Mouse (Mus musculus): Measurements from ENCODE around the gene Gm5152. TPM values are rescaled to one million over a fixed set of nuclear protein-coding genes. Genes with fewer than 3 reads are reported as not detected.
"Not testable (repeated sequence)": the region's sequence is repeated elsewhere in the genome, so short reads cannot be mapped to it uniquely, and the experiment has no call there.

Gene Gm5152
- polyA plus RNA-seq (2016; fragmentation: Nextera tagmentation; extraction: Ambion mirVana), result not detected in 2 replicates

GRCm38 (mm10) chr5:10246426-10246825, at the start of gene Gm5152:
Gene Gm5152 (minus strand): TSS chr5:10246526.
- H3K36me3 ChIP-seq; H3K27me3 ChIP-seq (ENCODE audit: low read depth, poor library complexity, severe bottlenecking); H3K27ac ChIP-seq; H3K4me1 ChIP-seq; DNase-seq (ENCODE audit: low spot score); H3K4me3 ChIP-seq; H3K9me3 ChIP-seq (replicated peaks): not testable (repeated sequence)
- no CpG with 5 or more reads among the region's 1 CpGs for WGBS

- not testable (repeated sequence) for H3K36me3 ChIP-seq; H3K27me3 ChIP-seq (ENCODE audit: low read depth, poor library complexity, severe bottlenecking); H3K4me3 ChIP-seq; H3K9me3 ChIP-seq (replicated peaks); H3K4me1 ChIP-seq; H3K27ac ChIP-seq; DNase-seq (ENCODE audit: low spot score)
- WGBS, result 88% methylated on average over 1 of the region's 1 CpGs
These were observed 8.4 kb upstream of the Gm5152 start for GRCm38 (mm10) chr5:10254768-10255167.

- H3K4me1 ChIP-seq; H3K4me3 ChIP-seq; DNase-seq (ENCODE audit: low spot score); H3K9me3 ChIP-seq (replicated peaks); H3K27ac ChIP-seq; H3K27me3 ChIP-seq (ENCODE audit: low read depth, poor library complexity, severe bottlenecking); H3K36me3 ChIP-seq: not testable (repeated sequence)
These were observed 556 bp downstream of the Gm5152 start for GRCm38 (mm10) chr5:10245770-10246169.

GRCm38 (mm10) chr5:10240436-10240835, 5.9 kb downstream of the Gm5152 start:
- not testable (repeated sequence) for H3K4me3 ChIP-seq; H3K9me3 ChIP-seq (replicated peaks); H3K36me3 ChIP-seq; DNase-seq (ENCODE audit: low spot score); H3K27me3 ChIP-seq (ENCODE audit: low read depth, poor library complexity, severe bottlenecking); H3K27ac ChIP-seq; H3K4me1 ChIP-seq
- WGBS, result 88% methylated on average over 3 of the region's 3 CpGs

GRCm38 (mm10) chr5:10220317-10220716, 26.0 kb downstream of the Gm5152 start:
- DNase-seq (ENCODE audit: low spot score), result no peak
- Histone ChIP-seq H3K36me3 (no peaks in the 10 kb centered on the region), H3K9me3 (replicated peaks) (no peaks in the 10 kb centered on the region), H3K27ac (no peak overlapping the region), H3K4me1 (no peaks in the 10 kb centered on the region), H3K4me3 (no peak overlapping the region), H3K27me3 (ENCODE audit: low read depth, poor library complexity, severe bottlenecking) (no peaks in the 10 kb centered on the region)

GRCm38 (mm10) chr5:10203067-10203466, 43.3 kb downstream of the Gm5152 start:
- no peaks in the 10 kb centered on the region for H3K4me1 ChIP-seq
- WGBS, result 94% methylated on average over 1 of the region's 1 CpGs
- no peaks in the 10 kb centered on the region for H3K36me3 ChIP-seq
- H3K27me3 ChIP-seq (ENCODE audit: low read depth, poor library complexity, severe bottlenecking), result no peaks in the 10 kb centered on the region
- no peaks in the 10 kb centered on the region for H3K9me3 ChIP-seq (replicated peaks)
- no peak overlapping the region for H3K4me3 ChIP-seq
- H3K27ac ChIP-seq, result no peak overlapping the region
- DNase-seq (ENCODE audit: low spot score), result no peak

GRCm38 (mm10) chr5:10196880-10197279, 49.4 kb downstream of the Gm5152 start:
- Histone ChIP-seq H3K4me1 (no peaks in the 10 kb centered on the region), H3K9me3 (replicated peaks) (no peaks in the 10 kb centered on the region), H3K4me3 (no peak overlapping the region), H3K27me3 (ENCODE audit: low read depth, poor library complexity, severe bottlenecking) (no peaks in the 10 kb centered on the region), H3K36me3 (no peaks in the 10 kb centered on the region), H3K27ac (no peak overlapping the region)
- 88% methylated on average over 1 of the region's 1 CpGs for WGBS
- DNase-seq (ENCODE audit: low spot score), result no peak

Measured in limb, embryonic 10.5 days (tissue).